Mouse (Mus musculus) megakaryocyte, embryonic 14.5 days (primary cell): ENCODE data around the gene Fibcd1.

Experiments
- FLI1 ChIP-seq: IDR thresholded peaks from 2 replicates; pipeline ENCODE4 v1.6.1; 2012; ENCODE audit warnings: low read length, inconsistent platforms, mixed read lengths
- GATA1 ChIP-seq: IDR thresholded peaks from 3 replicates; pipeline ENCODE4 v1.6.1; 2012; ENCODE audit warnings: mixed read lengths, low read length, inconsistent platforms, borderline replicate concordance

DNA sequence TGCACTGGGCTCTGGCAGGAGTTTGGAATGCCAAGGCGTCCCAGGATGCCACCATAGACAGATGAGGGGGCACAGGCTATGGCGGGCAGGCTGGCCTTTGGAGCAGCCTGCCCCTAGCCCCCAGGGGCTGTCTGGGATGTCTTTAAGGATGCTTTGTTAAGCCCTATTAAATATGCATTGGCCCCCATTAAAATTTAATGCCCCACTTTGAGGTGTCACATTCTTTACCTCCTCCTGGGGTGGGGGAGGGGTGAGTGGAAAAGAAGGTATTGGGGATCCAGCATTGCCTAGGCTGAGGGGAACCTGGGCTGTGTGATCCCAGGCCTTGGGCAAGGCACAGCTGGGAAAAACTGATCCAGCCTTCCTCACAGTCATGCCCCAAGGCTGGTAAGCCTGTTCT is 20.0 kb upstream of the Fibcd1 start:
- TF ChIP-seq GATA1 (no peak), FLI1 (no peak)
